Mouse (Mus musculus) embryo, embryonic 11.5 days (tissue): ENCODE results near the gene Tmem198.

Experiments used
- DNase-seq: peaks from one replicate; pipeline ENCODE4 v3.0.0-alpha.2; 2012; ENCODE audit warnings: low read depth, low spot score

Gene Tmem198

DNA sequence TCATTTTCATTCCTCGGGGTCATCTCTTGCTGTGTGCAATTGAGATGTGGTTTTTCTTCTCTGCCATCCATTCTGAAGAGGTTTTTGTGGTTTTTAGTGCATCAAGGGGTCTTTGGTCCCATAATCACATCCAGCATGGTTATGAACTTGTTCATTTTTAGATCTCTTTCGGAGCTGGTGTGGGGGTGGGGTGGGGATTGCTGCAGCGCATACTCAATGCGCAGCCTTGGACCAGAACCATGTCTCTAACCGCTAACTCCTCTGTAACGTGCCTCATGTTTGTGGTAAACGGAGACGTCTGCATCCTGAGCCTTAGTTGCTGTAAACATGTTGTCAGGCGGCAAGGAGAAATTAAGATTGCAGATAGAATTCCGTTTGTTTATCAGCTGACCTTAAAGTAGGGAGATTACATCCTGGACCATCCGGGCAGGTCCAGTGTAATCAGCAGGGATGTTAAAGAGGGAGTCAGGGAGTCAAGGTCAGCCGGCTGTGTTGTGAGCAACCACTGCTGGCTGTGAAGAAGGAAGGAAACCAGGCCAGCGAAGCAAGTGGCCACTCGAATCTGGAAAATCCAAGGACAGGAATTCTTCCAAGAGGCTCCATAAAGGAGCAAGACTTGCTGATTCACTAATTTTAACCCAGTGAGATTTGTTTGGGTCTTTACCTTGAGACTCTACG, 37.5 kb downstream of the Tmem198 start:
- DNase-seq: no peak

- DNase-seq: no peak
These were observed 38.7 kb downstream of the Tmem198 start for GRCm38 (mm10) chr1:75517984-75518383.

- DNase-seq: no peak
These were observed 39.1 kb downstream of the Tmem198 start for GRCm38 (mm10) chr1:75518427-75518826.

GRCm38 (mm10) chr1:75519576-75519975, 40.2 kb downstream of the Tmem198 start:
- no peak for DNase-seq

DNA sequence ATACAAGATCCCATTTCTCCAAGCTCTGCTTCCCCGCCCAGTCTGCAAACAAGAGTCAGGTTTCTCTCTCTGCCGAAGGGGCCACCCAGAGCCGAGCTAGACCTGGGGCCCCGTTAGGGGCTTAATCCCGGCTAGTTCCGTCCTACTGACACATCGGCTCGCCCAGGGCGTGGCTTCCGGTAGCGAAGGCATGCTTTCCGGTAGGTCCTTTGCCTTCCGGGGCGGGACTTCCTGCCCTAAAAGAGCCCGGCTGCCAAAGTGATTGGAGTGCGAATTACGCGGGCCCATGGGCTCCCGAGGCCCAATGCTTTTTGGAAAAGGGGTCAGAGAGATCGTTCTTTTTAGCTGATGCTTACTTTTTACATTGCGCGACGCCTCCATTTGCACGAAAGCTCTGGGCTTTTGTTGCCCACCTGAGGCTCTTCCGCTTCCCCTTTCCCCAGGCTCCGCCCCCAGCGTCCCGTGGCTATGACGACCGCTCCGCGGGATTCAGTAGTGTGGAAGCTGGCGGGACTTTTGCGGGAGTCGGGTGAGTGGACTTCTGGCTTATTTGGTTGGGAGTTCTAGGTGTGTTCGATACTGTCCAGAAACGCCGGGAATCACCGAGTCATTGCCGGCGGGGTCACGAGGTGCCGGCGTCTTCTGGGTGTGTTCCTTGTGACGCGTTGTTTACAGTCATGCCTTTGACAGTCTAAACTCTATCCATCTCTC, 42.1 kb downstream of the Tmem198 start, which contains the start of gene Stk11ip:
Gene Stk11ip, plus strand, starts transcription at position 209 of the 711 bp plus-strand sequence.
- peak; percentile 90 for DNase-seq

GRCm38 (mm10) chr1:75524679-75525078, 45.3 kb downstream of the Tmem198 start:
- no peak for DNase-seq

- DNase-seq: no peak
These were observed 51.2 kb downstream of the Tmem198 start for GRCm38 (mm10) chr1:75530546-75530945.

DNA sequence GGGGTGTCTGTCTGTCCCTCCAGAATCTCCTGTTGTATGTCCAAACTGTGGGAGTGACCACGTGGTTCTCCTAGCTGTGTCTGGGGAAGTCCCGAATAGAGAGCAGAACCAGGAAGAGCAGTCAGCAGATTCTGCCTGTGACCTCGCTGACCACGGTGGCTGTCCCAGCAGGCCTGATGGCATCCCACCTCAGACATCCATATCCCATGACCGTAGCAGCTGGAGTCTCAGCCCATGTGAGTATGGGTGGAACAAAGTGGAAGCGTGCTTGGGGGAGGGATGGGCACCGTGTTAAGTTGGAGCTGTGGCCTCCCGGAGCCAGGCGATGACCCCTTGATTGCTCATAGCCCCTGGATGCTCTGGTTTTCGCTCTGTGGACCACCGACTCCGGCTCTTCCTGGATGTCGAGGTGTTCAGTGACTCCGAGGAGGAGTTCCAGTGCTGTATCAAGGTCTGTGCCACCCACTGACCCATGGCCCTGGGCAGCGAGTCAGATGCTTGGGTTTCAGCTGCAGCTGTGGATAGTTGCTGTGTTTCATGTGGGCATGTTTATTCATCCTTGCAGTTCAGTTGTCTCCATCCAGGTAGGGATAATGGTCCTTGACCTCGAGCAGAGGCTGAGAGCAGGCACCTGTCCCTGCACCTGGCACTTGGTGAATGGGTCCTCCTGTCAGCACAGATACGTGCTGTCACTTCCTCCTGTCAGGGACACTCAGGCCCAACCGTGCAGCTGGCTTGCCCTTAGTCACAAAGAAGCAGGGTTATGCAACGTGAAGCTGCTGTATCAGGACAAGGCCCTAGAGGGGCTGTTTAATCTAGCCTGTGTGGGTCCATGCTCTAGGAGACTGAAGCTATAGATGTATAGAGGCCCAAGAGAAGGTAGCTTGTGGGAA, 53.2 kb downstream of the Tmem198 start:
- DNase-seq: no peak

DNA sequence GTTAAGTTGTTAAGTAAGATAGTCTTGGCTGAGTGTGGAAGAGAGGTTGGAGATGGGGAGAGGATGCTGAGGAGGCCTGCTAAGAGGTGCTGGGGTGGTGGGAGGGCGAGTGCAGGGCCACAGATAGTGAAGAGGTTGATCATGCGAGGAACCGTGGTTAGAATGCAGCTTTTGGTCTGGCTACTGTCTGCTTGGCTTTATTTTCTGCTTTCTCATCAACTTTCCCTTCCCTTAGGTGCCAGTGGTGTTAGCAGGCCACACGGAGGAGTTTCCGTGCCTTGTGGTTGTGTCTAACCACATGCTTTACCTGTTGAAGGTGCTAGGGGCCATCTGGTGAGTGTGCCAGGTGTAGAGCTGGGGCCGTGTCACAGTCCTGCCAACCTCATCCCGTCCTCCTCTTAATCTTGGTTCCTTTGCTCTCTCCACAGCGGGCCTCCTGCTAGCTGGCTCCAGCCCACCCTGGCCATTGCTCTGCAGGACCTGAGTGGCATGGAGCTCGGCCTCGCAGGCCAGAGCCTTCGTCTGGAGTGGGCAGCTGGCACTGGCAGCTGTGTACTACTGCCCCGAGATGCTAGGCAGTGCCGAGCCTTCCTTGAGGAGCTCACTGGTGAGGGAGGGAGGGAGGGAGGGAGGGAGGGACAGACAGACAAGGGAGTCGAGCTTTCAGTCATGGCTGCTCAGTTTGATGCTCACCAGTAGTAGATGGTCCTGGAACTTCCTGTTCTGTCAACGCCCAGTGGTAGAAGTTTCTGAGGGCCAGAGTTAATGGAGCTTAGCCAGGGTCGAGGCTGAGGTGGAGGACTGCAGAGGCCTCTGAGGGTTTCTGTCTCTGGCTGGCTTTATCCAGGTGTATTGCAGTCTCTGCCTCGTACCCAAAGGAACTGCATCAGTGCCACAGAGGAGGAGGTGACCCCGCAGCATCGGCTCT, 54.3 kb downstream of the Tmem198 start:
- no peak for DNase-seq
